8 mouse cellular contexts compared by ENCODE assay signal in the genomic region with DNA sequence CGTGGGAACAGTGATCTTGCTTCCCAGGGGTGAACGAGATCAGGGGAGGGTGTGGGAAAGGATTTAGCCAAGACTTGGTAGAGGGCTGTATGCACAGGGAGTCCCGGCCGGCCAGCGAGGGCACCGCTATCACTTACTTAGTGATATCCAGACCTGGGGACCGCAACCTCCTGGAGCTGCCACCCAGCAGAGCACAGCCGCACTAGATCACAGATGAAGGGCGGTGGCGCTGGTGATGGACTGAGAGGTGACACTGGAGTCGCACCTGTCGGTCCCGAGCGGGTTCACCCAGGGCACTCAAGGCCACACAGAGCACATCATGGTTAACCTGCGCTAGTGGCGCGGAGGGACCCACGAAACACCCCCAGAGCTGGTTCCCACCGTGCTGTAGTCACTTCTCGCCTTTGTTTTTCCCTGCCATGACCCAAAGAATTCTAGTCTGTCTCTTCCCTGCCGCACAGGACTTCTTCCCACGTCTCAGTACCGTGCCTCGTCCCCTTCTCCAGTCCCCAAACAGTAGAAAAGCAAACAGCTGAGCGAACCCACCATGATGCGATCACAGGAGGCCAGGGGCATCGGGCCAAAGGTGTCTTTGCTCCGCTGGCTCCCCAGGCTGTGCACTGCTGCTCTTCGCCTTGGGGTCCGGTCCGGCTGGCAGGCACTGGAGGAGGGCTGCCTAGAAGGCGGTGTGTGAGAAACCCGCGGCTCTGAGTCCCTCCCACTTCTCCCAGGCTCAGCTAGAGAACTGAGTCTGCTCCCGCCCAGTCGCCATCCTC. TPM values are rescaled to one million over a fixed set of nuclear protein-coding genes. Genes with fewer than 3 reads are reported as not detected.
DNase-seq lines count a peak whose midpoint lies in the region; ATAC-seq and TF ChIP-seq lines count a peak whose summit lies in the region.

Gene Gucy1a1 (minus strand): TSS at position 664 of the 776 bp plus-strand sequence.

- H3K27me3 ChIP-seq in forebrain, embryonic 12.5 days: no peaks in the 10 kb centered on the region
- H3K27me3 ChIP-seq in heart, embryonic 16.5 days (ENCODE audit: control insufficient read depth, insufficient read depth, low read length): no peaks in the 10 kb centered on the region
- H3K27me3 ChIP-seq in liver, embryonic 13.5 days: peaks cover 4% of the 10 kb centered on the region; the same call in 1 of the 2 replicates
- peaks cover 17% of the 10 kb centered on the region for H3K27me3 ChIP-seq in neural tube, embryonic 13.5 days
- no peaks in the 10 kb centered on the region; the same call in 1 of the 2 replicates for H3K27me3 ChIP-seq in thymus, adult 2 months (ENCODE audit: control insufficient read depth, insufficient read depth, low read length)

- peak within 1 kb of the TSS; percentile 93 for H3K4me2 ChIP-seq in forebrain, embryonic 12.5 days
- H3K4me2 ChIP-seq in heart, embryonic 16.5 days (ENCODE audit: low read depth, low read length): peak within 1 kb of the TSS; percentile 88
- peak within 1 kb of the TSS; percentile 64 for H3K4me2 ChIP-seq in liver, embryonic 13.5 days
- H3K4me2 ChIP-seq in neural tube, embryonic 13.5 days: peak within 1 kb of the TSS; percentile 84

- DNase-seq in spleen, adult 18-20 months: peak; percentile 3 to 5
- no peak for DNase-seq in spleen, adult 12 weeks (ENCODE audit: low spot score)
- DNase-seq in kidney, postnatal 14 days: peak; percentile 78
- peak; percentile 5 for DNase-seq in liver, embryonic 13.5 days
- DNase-seq in thymus, adult 2 months: peak; percentile 6

- H3K27ac ChIP-seq in forebrain, embryonic 12.5 days: no peak within 1 kb of the TSS
- H3K27ac ChIP-seq in heart, embryonic 16.5 days (ENCODE audit: low read length): peak within 1 kb of the TSS; percentile 81
- no peak within 1 kb of the TSS for H3K27ac ChIP-seq in liver, embryonic 13.5 days
- H3K27ac ChIP-seq in neural tube, embryonic 13.5 days (replicated peaks): no peak within 1 kb of the TSS
- H3K27ac ChIP-seq in thymus, adult 2 months (ENCODE audit: control insufficient read depth, insufficient read depth, low read length): no peak within 1 kb of the TSS

- peaks cover 7% of the 10 kb centered on the region for H3K4me1 ChIP-seq in forebrain, embryonic 12.5 days
- H3K4me1 ChIP-seq in heart, embryonic 16.5 days (ENCODE audit: control insufficient read depth, insufficient read depth, low read length): peaks cover 17% of the 10 kb centered on the region
- H3K4me1 ChIP-seq in liver, embryonic 13.5 days (replicated peaks): peaks cover 13% of the 10 kb centered on the region
- H3K4me1 ChIP-seq in neural tube, embryonic 13.5 days (replicated peaks): peaks cover 13% of the 10 kb centered on the region
- peaks cover 11% of the 10 kb centered on the region for H3K4me1 ChIP-seq in thymus, adult 2 months (replicated peaks; ENCODE audit: control insufficient read depth, insufficient read depth, low read length)

- H3K9me3 ChIP-seq in forebrain, embryonic 12.5 days: no peaks in the 10 kb centered on the region
- H3K9me3 ChIP-seq in heart, embryonic 16.5 days (replicated peaks; ENCODE audit: control insufficient read depth, low read length): no peaks in the 10 kb centered on the region
- H3K9me3 ChIP-seq in liver, embryonic 13.5 days (replicated peaks): no peaks in the 10 kb centered on the region
- no peaks in the 10 kb centered on the region for H3K9me3 ChIP-seq in neural tube, embryonic 13.5 days

- no peak for TF ChIP-seq CTCF in thymus, adult 2 months (IDR thresholded peaks at IDR 0.05; ENCODE audit: borderline replicate concordance, control insufficient read depth, extremely low read depth, insufficient read depth, low read length, poor library complexity)

- peak within 1 kb of the TSS; percentile 47 for H3K4me3 ChIP-seq in forebrain, embryonic 12.5 days (replicated peaks)
- peak within 1 kb of the TSS; percentile 69 for H3K4me3 ChIP-seq in heart, embryonic 16.5 days (ENCODE audit: low read length)
- H3K4me3 ChIP-seq in liver, embryonic 13.5 days (replicated peaks): peak within 1 kb of the TSS; percentile 51
- H3K4me3 ChIP-seq in neural tube, embryonic 13.5 days: peak within 1 kb of the TSS; percentile 45
- peak within 1 kb of the TSS; percentile 36 for H3K4me3 ChIP-seq in thymus, adult 2 months (ENCODE audit: control insufficient read depth, insufficient read depth, low read length)

- H3K36me3 ChIP-seq in forebrain, embryonic 12.5 days (replicated peaks): no peaks in the 10 kb centered on the region
- no peaks in the 10 kb centered on the region for H3K36me3 ChIP-seq in heart, embryonic 16.5 days (ENCODE audit: control insufficient read depth, insufficient read depth)
- no peaks in the 10 kb centered on the region for H3K36me3 ChIP-seq in liver, embryonic 13.5 days
- H3K36me3 ChIP-seq in neural tube, embryonic 13.5 days: no peaks in the 10 kb centered on the region
- no peaks in the 10 kb centered on the region for H3K36me3 ChIP-seq in thymus, adult 2 months (ENCODE audit: control insufficient read depth, insufficient read depth, low read length)

- WGBS in forebrain, embryonic 12.5 days: under 1% methylated on average over 36 of the region's 36 CpGs
- WGBS in heart, embryonic 16.5 days: under 1% methylated on average over 36 of the region's 36 CpGs
- WGBS in liver, embryonic 13.5 days (ENCODE audit: insufficient replicate concordance): 3% methylated on average over 36 of the region's 36 CpGs
- WGBS in neural tube, embryonic 13.5 days: 1% methylated on average over 34 of the region's 36 CpGs
- WGBS in thymus, adult 2 months: 2% methylated on average over 36 of the region's 36 CpGs

- TF ChIP-seq POLR2A in thymus, adult 2 months (IDR thresholded peaks at IDR 0.05; ENCODE audit: control insufficient read depth, extremely low read depth, insufficient read depth, low read length, poor library complexity): no peak

- ATAC-seq in forebrain, embryonic 12.5 days (ENCODE audit: low FRiP score): peak; percentile 87
- ATAC-seq in heart, embryonic 16.5 days (replicated peaks; ENCODE audit: extremely low read depth, insufficient read depth, low FRiP score): peak; percentile 85
- ATAC-seq in liver, embryonic 13.5 days (ENCODE audit: low read depth): peak; percentile 68
- peak; percentile 83 for ATAC-seq in neural tube, embryonic 13.5 days (ENCODE audit: low read depth)

- peak within 1 kb of the TSS; percentile 63 for H3K9ac ChIP-seq in forebrain, embryonic 12.5 days
- peak within 1 kb of the TSS; percentile 81 for H3K9ac ChIP-seq in heart, embryonic 16.5 days (ENCODE audit: low read length)
- H3K9ac ChIP-seq in liver, embryonic 13.5 days: peak within 1 kb of the TSS; percentile 52
- H3K9ac ChIP-seq in neural tube, embryonic 13.5 days: peak within 1 kb of the TSS; percentile 73

RNA-seq across cellular contexts. Expression of gene Gucy1a1, which starts in this region (rescaled TPM):
- polyA plus RNA-seq in forebrain, embryonic 12.5 days (2016; fragmentation: Nextera tagmentation; extraction: Ambion mirVana): 4.9 and 6.6 TPM in 2 replicates
- 42.7 and 43.7 TPM in 2 replicates for polyA plus RNA-seq in heart, embryonic 16.5 days (2015; fragmentation: Nextera tagmentation; extraction: Ambion mirVana)
- 5.8 and 7.2 TPM in 2 replicates for polyA plus RNA-seq in liver, embryonic 13.5 days (2015; fragmentation: Nextera tagmentation; extraction: Ambion mirVana)
- 8.1 and 9.2 TPM in 2 replicates for polyA plus RNA-seq in neural tube, embryonic 13.5 days (2015; fragmentation: Nextera tagmentation; extraction: Ambion mirVana)
- 1.4 and 1.7 TPM in 2 replicates for polyA plus RNA-seq in thymus, adult 2 months (2012; rRNA removed)
